In genomic region chr6:114878841-114879520, GRCm38 (mm10) we compare ENCODE assay signal across 9 mouse cellular contexts.
DNase-seq lines count a peak whose midpoint lies in the region; ATAC-seq lines count a peak whose summit lies in the region.
"Had no signal": no experiment of that assay in that cellular context is flagged by ENCODE, and none has a peak within 500 bp of the region (broad histone marks: within the 10 kb centered on the region; RNA-seq: fewer than 3 reads in every experiment).

No protein-coding gene starts in this region.

- 76% methylated on average over 19 of the region's 19 CpGs for WGBS in liver, embryonic 13.5 days (ENCODE audit: insufficient replicate concordance)
- 90% methylated on average over 19 of the region's 19 CpGs for WGBS in limb, embryonic 12.5 days

- H3K9me3 ChIP-seq in liver, embryonic 13.5 days (replicated peaks), result no peaks in the 10 kb centered on the region
- no peaks in the 10 kb centered on the region for H3K9me3 ChIP-seq in limb, embryonic 12.5 days
- H3K9me3 ChIP-seq: neural tube, embryonic 15.5 days had no signal

- no peak overlapping the region for H3K4me3 ChIP-seq in liver, embryonic 13.5 days (replicated peaks)
- H3K4me3 ChIP-seq in limb, embryonic 12.5 days (replicated peaks), result no peak overlapping the region
- H3K4me3 ChIP-seq: neural tube, embryonic 15.5 days had no signal

- peak; percentile 46 to 61 for DNase-seq in adrenal gland, postnatal 36 days
- DNase-seq in adrenal gland, postnatal 25 days, result no peak
- no peak for DNase-seq in liver, embryonic 13.5 days
- DNase-seq in liver, result no peak
- peak; percentile 63 for DNase-seq in heart, postnatal 4 days
- DNase-seq in thymus, postnatal 36 days, result no peak
- DNase-seq in layer of hippocampus, adult 8-10 months (ENCODE audit: low spot score in 2 of 2), result no peak

- no peak for ATAC-seq in liver, embryonic 13.5 days (ENCODE audit: low read depth)
- ATAC-seq in limb, embryonic 12.5 days (ENCODE audit: insufficient number of reproducible peaks, insufficient read depth, low FRiP score, low TSS enrichment, low read depth), result no peak

- H3K4me2 ChIP-seq in liver, embryonic 13.5 days, result no peak overlapping the region
- no peak overlapping the region for H3K4me2 ChIP-seq in limb, embryonic 12.5 days
- H3K4me2 ChIP-seq: neural tube, embryonic 15.5 days had no signal

- no peaks in the 10 kb centered on the region for H3K27me3 ChIP-seq in liver, embryonic 13.5 days
- no peaks in the 10 kb centered on the region for H3K27me3 ChIP-seq in limb, embryonic 12.5 days
- H3K27me3 ChIP-seq: neural tube, embryonic 15.5 days had no signal

- peaks cover 100% of the 10 kb centered on the region for H3K4me1 ChIP-seq in liver, embryonic 13.5 days (replicated peaks)
- peaks cover 97% of the 10 kb centered on the region for H3K4me1 ChIP-seq in limb, embryonic 12.5 days (replicated peaks)

- no peaks in the 10 kb centered on the region for H3K36me3 ChIP-seq in liver, embryonic 13.5 days
- peaks cover 14% of the 10 kb centered on the region for H3K36me3 ChIP-seq in limb, embryonic 12.5 days
- H3K36me3 ChIP-seq: neural tube, embryonic 15.5 days had no signal

- H3K27ac ChIP-seq in liver, embryonic 13.5 days, result peak overlapping the region; percentile 23; the same call in 1 of the 2 replicates
- H3K27ac ChIP-seq in limb, embryonic 12.5 days, result peak overlapping the region; percentile 59; the same call in 1 of the 2 replicates
- H3K27ac ChIP-seq: neural tube, embryonic 15.5 days had no signal

- H3K9ac ChIP-seq in liver, embryonic 13.5 days, result no peak overlapping the region
- H3K9ac ChIP-seq in limb, embryonic 12.5 days (replicated peaks), result no peak overlapping the region
- H3K9ac ChIP-seq: neural tube, embryonic 15.5 days had no signal

Comparison
In these comparisons a context has a peak if more than half of its experiments do, and no peak if none do; other contexts are left out.
1. DNase-seq: peak in adrenal gland, postnatal 36 days (2 of 2) and heart, postnatal 4 days (single experiment); none in adrenal gland, postnatal 25 days (single experiment), liver, embryonic 13.5 days (single experiment), liver (single experiment), thymus, postnatal 36 days (0 of 2) and layer of hippocampus, adult 8-10 months (0 of 2).